Mouse (Mus musculus): ENCODE data around the gene Zc3h12d. TPM values are rescaled to one million over a fixed set of nuclear protein-coding genes. Genes with fewer than 3 reads are reported as not detected.

The Zc3h12d gene
- total and polyA plus RNA-seq, 2 experiments from 2014 or later: 0.16 to 0.20 TPM

DNA sequence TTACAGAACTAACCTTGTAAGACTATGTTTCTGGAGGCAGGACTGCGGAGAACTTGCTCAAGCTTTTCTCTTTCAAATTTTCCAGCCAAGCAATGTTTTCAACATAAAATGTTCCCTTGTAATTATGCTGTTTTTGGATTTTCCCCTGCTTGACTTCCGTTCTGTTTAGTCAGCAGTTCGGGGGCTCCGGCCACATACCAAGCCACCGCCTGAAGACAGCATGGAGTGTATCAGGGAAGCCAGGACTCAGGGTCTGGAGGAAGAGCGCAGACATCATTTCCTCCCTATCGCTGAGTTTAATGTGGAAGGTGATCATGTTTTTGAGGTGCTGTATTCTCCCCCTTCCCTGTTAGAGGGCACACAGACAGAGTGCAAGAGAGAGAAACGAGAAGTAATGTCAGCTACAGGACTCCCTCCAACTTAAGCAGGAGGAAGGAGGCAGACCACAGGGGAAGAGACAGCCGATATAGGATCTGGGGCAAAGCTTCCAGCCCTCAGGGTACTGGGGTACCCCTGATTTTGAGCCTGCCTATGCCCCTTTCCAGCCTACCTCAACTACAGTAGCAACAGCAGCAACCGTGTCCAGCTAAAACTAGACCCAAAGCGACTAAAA lies 56.1 kb downstream of the Zc3h12d start:
- Histone ChIP-seq H3K9me3 (ENCODE audit: low read length) (no peaks in the 10 kb centered on the region), H3K27me3 (ENCODE audit: insufficient read depth, low read length) (no peaks in the 10 kb centered on the region), H3K9ac (replicated peaks; ENCODE audit: low read length, poor library complexity, severe bottlenecking) (no peak overlapping the region), H3K27ac (ENCODE audit: low read depth, low read length) (no peak overlapping the region), H3K36me3 (ENCODE audit: insufficient read depth, low read length) (no peaks in the 10 kb centered on the region), H3K4me2 (ENCODE audit: low read depth, low read length, poor library complexity, severe bottlenecking) (no peak overlapping the region), H3K4me1 (ENCODE audit: insufficient read depth, low read length) (no peaks in the 10 kb centered on the region), H3K4me3 (ENCODE audit: low read depth, low read length) (no peak overlapping the region)
- ATAC-seq (ENCODE audit: low FRiP score) (no peak), DNase-seq (ENCODE audit: low spot score) (no peak)
- 93% methylated on average over 11 of the region's 11 CpGs for WGBS
- no peak for TF ChIP-seq CTCF (IDR thresholded peaks at IDR 0.05)

DNA sequence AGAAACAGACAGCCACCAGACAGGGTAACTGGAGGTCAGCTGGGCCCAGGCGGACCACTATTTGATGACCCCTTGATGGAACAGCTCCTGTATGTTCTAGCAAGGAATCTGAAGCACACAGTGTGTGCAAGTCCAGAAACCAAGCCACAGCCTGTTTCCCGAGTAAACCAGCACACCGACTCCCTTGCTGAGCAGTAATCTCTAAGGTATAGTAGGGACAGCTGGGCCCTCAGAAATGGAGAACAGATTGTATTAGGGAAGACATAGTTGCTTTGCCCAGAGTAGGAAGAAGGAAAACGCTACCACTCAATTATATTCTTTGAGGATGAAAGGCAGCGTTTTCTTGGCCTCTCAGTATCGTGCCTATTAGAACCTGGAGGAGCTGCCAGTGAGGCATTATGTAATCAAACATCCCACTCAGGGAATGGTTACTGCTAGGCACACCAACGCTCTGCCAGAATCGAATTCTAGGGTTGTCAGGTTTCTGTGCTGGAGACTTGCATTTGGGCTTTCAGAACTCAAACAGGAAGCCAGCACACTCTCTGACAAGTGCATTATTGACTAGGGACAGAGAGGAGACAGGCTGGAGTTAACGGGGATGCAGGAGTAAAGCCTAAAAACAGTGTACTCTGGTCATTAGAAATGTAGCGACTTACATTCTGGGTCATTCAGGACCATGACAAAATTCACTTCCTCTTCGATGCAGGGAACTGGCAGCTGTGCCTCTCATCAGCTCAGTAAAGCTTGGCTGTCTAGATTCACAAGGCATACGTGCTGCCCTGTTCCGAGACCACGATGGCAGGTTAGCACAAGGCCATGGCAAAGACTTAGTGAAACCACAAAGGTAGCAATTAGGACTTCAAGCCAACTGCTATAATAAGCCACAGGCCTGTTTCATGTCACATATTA lies 68.7 kb downstream of the Zc3h12d start:
- Histone ChIP-seq H3K36me3 (ENCODE audit: insufficient read depth, low read length) (peaks cover 20% of the 10 kb centered on the region), H3K9ac (replicated peaks; ENCODE audit: low read length, poor library complexity, severe bottlenecking) (no peak overlapping the region), H3K4me2 (ENCODE audit: low read depth, low read length, poor library complexity, severe bottlenecking) (no peak overlapping the region), H3K27me3 (ENCODE audit: insufficient read depth, low read length) (no peaks in the 10 kb centered on the region), H3K4me1 (ENCODE audit: insufficient read depth, low read length) (no peaks in the 10 kb centered on the region), H3K9me3 (ENCODE audit: low read length) (no peaks in the 10 kb centered on the region), H3K27ac (ENCODE audit: low read depth, low read length) (no peak overlapping the region), H3K4me3 (ENCODE audit: low read depth, low read length) (no peak overlapping the region)
- no peak for DNase-seq (ENCODE audit: low spot score)
- WGBS: 89% methylated on average over 14 of the region's 14 CpGs
- ATAC-seq (ENCODE audit: low FRiP score): no peak
- no peak for TF ChIP-seq CTCF (IDR thresholded peaks at IDR 0.05)

DNA sequence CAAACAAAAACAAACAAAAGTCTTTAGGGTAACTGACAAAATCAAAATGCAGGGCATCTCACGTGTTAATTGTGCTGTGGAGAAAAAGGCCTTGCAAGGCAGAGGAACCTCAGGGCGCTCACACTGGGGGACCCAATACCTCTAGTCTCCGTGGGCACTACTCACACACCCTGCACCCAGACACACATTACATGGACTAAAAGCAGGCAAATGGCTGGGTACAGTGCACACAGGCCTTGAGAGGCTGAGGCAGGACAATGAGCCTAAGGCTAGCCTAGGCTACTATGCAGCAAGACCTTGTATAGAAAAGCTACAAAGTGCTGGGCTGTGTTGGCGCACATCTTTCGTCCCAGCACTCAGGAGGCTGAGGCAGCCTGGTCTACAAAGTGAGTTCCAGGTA lies 71.9 kb downstream of the Zc3h12d start:
- H3K27ac ChIP-seq (ENCODE audit: low read depth, low read length): no peak overlapping the region
- no peak overlapping the region for H3K4me3 ChIP-seq (ENCODE audit: low read depth, low read length)
- H3K4me2 ChIP-seq (ENCODE audit: low read depth, low read length, poor library complexity, severe bottlenecking): no peak overlapping the region
- no peak for TF ChIP-seq CTCF (IDR thresholded peaks at IDR 0.05)
- H3K36me3 ChIP-seq (ENCODE audit: insufficient read depth, low read length): peaks cover 31% of the 10 kb centered on the region
- H3K9ac ChIP-seq (replicated peaks; ENCODE audit: low read length, poor library complexity, severe bottlenecking): no peak overlapping the region
- no peak for DNase-seq (ENCODE audit: low spot score)
- ATAC-seq (ENCODE audit: low FRiP score): 0 out of 2 replicates have a peak, but pooled peaks have one; percentile 34
- H3K4me1 ChIP-seq (ENCODE audit: insufficient read depth, low read length): no peaks in the 10 kb centered on the region
- H3K27me3 ChIP-seq (ENCODE audit: insufficient read depth, low read length): no peaks in the 10 kb centered on the region
- no peaks in the 10 kb centered on the region for H3K9me3 ChIP-seq (ENCODE audit: low read length)
- WGBS: 94% methylated on average over 5 of the region's 5 CpGs

DNA sequence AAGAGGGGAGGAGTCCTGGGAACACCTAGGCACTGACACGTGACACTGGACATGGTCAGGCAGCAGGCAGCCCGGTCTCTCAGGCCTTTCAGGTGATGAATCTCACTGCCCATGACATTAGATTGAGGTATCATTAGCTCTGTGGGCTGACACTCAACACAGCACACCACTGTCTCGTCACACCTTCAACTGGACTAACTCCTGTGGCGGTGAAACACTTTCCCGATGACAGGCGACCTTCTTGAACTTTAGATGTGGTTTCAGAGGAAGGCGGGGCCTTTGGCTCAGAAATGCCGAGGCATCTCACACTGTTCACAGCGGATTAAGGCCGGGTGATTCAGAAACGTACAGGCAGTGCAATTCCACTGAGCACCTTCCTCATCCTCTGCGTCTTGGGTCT lies 74.9 kb downstream of the Zc3h12d start:
- H3K4me1 ChIP-seq (ENCODE audit: insufficient read depth, low read length): no peaks in the 10 kb centered on the region

DNA sequence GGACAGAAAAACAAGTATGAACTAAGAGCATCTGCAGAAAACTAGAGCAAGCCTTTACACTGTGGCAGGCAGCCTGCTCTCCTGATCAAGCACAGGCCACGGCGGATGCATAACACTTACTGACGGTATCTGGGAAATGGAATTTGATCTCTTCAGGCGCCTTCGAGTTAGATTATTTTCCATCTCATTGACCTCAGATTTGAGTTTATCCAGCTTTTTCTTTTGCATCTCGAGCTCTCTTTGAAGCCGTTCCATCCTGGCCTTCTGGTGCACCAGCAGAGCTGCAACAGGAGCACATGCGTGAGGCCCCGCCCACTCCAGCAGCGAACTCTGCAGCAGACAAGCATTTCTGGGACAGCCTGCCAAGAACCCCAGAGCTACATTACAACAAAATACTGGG lies 79.0 kb downstream of the Zc3h12d start:
- DNase-seq (ENCODE audit: low spot score) (peak; percentile 60), ATAC-seq (ENCODE audit: low FRiP score) (no peak)
- no peak for TF ChIP-seq CTCF (IDR thresholded peaks at IDR 0.05)
- no peak overlapping the region for H3K4me2 ChIP-seq (ENCODE audit: low read depth, low read length, poor library complexity, severe bottlenecking)
- no peaks in the 10 kb centered on the region for H3K4me1 ChIP-seq (ENCODE audit: insufficient read depth, low read length)
- peaks cover 15% of the 10 kb centered on the region for H3K36me3 ChIP-seq (ENCODE audit: insufficient read depth, low read length)
- H3K9ac ChIP-seq (replicated peaks; ENCODE audit: low read length, poor library complexity, severe bottlenecking): no peak overlapping the region
- H3K4me3 ChIP-seq (ENCODE audit: low read depth, low read length): no peak overlapping the region
- no peaks in the 10 kb centered on the region for H3K9me3 ChIP-seq (ENCODE audit: low read length)
- H3K27ac ChIP-seq (ENCODE audit: low read depth, low read length): no peak overlapping the region
- WGBS: 77% methylated on average over 10 of the region's 10 CpGs
- H3K27me3 ChIP-seq (ENCODE audit: insufficient read depth, low read length): no peaks in the 10 kb centered on the region

More for the DNA sequence above, 74.9 kb downstream of the Zc3h12d start:
- H3K9ac ChIP-seq (replicated peaks; ENCODE audit: low read length, poor library complexity, severe bottlenecking): no peak overlapping the region
- no peak for ATAC-seq (ENCODE audit: low FRiP score)
- no peak overlapping the region for H3K27ac ChIP-seq (ENCODE audit: low read depth, low read length)
- DNase-seq (ENCODE audit: low spot score): no peak
- H3K4me2 ChIP-seq (ENCODE audit: low read depth, low read length, poor library complexity, severe bottlenecking): no peak overlapping the region
- H3K9me3 ChIP-seq (ENCODE audit: low read length): no peaks in the 10 kb centered on the region
- peaks cover 31% of the 10 kb centered on the region for H3K36me3 ChIP-seq (ENCODE audit: insufficient read depth, low read length)
- H3K27me3 ChIP-seq (ENCODE audit: insufficient read depth, low read length): no peaks in the 10 kb centered on the region
- H3K4me3 ChIP-seq (ENCODE audit: low read depth, low read length): no peak overlapping the region
- 85% methylated on average over 12 of the region's 12 CpGs for WGBS
- TF ChIP-seq CTCF (IDR thresholded peaks at IDR 0.05): no peak

Small RNAs within 50 kb of the gene (microRNA-seq; reads per million reads assigned to microRNA genes)
- not detected for gene Mir5104 (ENCODE audit: borderline number of aligned reads)

Other genes with a start within 250 kb of the Zc3h12d start
- 123 and 139 TPM in 2 replicates for gene Lrp11, start 242.7 kb upstream of the Zc3h12d start, total RNA-seq (2014; rRNA removed)
- 48.2 and 51.7 TPM in 2 replicates for gene Lrp11, start 242.7 kb upstream of the Zc3h12d start, polyA plus RNA-seq (2015; fragmentation: Nextera tagmentation; extraction: Ambion mirVana)
- 7.8 and 8.0 TPM in 2 replicates for gene Nup43, start 165.0 kb upstream of the Zc3h12d start, total RNA-seq (2014; rRNA removed)
- 17.5 and 17.8 TPM in 2 replicates for gene Nup43, start 165.0 kb upstream of the Zc3h12d start, polyA plus RNA-seq (2015; fragmentation: Nextera tagmentation; extraction: Ambion mirVana)
- gene Pcmt1, start 151.3 kb upstream of the Zc3h12d start, total RNA-seq (2014; rRNA removed): 70.6 and 81.0 TPM in 2 replicates
- gene Pcmt1, start 151.3 kb upstream of the Zc3h12d start, polyA plus RNA-seq (2015; fragmentation: Nextera tagmentation; extraction: Ambion mirVana): 178 and 179 TPM in 2 replicates
- 45.4 and 50.9 TPM in 2 replicates for gene Lats1, start 151.3 kb upstream of the Zc3h12d start, total RNA-seq (2014; rRNA removed)
- gene Lats1, start 151.3 kb upstream of the Zc3h12d start, polyA plus RNA-seq (2015; fragmentation: Nextera tagmentation; extraction: Ambion mirVana): 6.5 and 7.7 TPM in 2 replicates
- 12.6 and 13.3 TPM in 2 replicates for gene Katna1, start 106.5 kb upstream of the Zc3h12d start, total RNA-seq (2014; rRNA removed)
- gene Katna1, start 106.5 kb upstream of the Zc3h12d start, polyA plus RNA-seq (2015; fragmentation: Nextera tagmentation; extraction: Ambion mirVana): 15.5 and 17.2 TPM in 2 replicates
- gene Ginm1, start 39.6 kb upstream of the Zc3h12d start, total RNA-seq (2014; rRNA removed): 22.2 and 35.4 TPM in 2 replicates
- 65.4 and 67.9 TPM in 2 replicates for gene Ginm1, start 39.6 kb upstream of the Zc3h12d start, polyA plus RNA-seq (2015; fragmentation: Nextera tagmentation; extraction: Ambion mirVana)
- gene Ppil4, start 39.6 kb upstream of the Zc3h12d start, total RNA-seq (2014; rRNA removed): 30.6 and 40.5 TPM in 2 replicates
- gene Ppil4, start 39.6 kb upstream of the Zc3h12d start, polyA plus RNA-seq (2015; fragmentation: Nextera tagmentation; extraction: Ambion mirVana): 46.0 and 50.6 TPM in 2 replicates
- gene Tab2, start 123.8 kb downstream of the Zc3h12d start, total RNA-seq (2014; rRNA removed): 51.1 and 60.7 TPM in 2 replicates
- gene Tab2, start 123.8 kb downstream of the Zc3h12d start, polyA plus RNA-seq (2015; fragmentation: Nextera tagmentation; extraction: Ambion mirVana): 8.7 and 10.8 TPM in 2 replicates

All from midbrain, postnatal 0 days (tissue).